Mouse (Mus musculus) lung, postnatal 4 days (tissue): Measurements from ENCODE around the gene Klrg1.

Experiments used
- DNase-seq, 2 experiments: peaks; one replicate each; pipeline ENCODE4 v3.0.0; 2021

The Klrg1 gene

DNA sequence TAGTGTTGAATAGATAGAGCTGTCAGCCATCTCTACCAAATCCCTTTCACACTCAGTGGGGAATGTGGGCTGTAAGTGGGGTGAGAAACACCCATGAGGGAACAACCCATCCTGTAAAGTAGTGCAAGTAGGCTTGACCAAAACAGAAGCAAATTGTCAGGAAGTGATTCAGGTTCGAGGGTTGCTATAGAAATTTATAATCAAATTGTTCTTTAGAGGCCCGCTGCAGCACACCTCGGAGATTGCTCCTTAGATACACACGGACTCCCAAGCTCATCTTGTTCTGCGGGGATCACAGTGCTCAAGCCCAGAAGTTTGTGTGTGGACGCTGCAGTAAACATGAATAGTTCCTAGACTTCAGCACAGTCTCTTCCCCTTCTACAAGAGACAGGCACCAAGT is at the start of gene Klrg1:
Klrg1 (minus strand) TSS at position 101 of the 400 bp plus-strand sequence.
- DNase-seq = no peak

DNA sequence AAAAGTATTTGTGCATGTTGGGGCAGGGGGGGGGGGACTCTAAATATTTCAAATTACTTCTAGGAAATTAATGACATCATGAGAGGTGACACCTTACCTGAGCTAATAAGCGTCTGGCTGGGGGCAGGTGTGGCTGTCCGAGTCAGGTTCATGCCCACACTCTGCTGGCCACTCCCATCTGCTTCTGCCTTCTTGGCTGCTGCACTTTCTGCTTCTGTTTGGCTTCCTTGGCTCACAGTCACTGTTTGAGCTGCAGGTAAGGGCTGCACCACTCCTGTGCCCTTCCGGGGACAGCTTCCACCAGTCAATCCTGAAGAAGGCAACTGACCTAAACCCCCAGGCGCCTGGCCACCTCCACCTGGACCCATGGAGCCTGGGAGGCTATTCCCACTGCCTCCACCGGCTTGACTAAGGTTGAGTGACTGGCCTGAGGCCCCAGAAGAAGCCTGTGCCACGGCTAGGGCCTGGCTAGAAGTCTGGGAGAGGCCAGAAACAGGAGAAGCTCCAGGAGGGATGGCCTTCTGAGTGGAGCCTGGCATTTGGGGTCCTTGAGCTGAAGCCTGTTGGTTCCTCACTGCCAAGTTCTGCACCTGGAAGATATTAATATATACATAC is 42.8 kb upstream of the Klrg1 start:
- no peak for DNase-seq

DNA sequence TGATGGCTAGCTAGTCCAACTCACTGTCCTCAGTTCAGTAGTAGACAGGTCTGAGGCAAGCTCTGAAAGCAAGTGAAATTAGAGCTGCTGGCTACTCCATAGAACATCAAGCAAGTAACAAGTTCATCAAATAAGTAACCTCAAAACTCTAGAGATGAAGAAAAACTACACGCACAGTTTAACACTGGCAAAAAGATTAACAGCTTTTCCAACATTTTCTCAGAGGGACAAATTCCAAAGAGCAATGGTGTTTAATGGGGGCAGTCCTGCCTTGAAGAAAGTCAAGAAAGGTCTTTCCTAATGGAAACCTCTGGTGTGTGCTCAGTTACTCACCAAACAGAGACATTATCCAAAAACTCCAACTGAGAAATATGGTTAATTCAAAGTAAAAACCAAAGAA is 36.0 kb upstream of the Klrg1 start:
- no peak for DNase-seq

DNA sequence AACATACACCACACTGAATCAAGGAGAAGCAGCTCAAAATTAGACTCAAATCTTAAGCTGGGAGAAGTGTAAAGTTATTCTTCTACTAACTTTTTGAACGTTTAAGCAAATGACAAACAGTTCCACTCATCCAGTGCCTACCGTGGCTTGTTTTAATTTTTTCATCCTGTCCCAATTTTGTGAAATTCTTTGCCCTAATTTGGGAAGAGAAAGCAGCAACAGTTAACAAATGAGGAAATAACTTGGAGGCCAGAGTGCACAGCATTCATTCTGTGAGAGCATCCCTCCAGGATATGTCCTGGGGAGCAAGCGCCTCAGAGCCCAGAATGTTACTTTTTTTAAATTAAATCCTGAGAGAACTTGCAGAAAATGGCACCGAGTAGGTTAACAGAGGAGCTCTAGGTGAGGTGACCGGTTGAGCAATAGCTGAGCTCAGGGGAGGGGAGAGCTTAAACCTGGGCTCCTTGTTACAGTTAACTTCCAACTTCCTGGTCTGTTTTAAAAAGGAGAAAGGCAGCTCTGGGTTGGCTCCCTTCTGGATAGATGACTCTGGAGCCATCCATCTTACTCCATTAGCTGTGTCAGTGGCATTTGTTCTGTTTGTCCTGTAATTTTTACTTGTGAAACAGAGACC is 27.6 kb upstream of the Klrg1 start:
- no peak for DNase-seq

DNA sequence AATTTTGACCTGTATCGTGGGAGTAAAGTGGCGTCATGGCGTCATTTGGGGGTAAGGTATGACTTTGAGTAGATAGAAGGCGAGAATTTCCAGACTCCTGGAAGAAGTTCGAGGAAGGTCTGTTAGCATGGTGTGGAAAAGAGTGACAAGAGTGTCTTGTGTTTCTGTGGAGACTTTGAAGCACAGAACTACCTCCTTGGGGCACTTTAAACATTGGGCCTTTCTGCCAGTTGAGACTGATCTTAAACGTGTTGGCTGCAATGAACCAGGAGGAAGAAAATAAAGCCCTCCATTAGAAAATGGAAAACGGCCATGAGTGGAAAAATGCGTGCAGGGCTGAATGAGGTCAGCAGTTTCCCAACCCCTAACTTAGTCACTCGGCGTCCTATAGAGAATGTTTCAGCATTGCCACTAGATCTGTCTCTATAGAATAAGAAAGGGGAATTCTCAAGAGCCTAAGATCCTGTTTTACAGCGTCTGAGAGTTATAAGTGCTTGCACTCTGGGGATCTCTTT is 26.8 kb upstream of the Klrg1 start:
- no peak for DNase-seq

DNA sequence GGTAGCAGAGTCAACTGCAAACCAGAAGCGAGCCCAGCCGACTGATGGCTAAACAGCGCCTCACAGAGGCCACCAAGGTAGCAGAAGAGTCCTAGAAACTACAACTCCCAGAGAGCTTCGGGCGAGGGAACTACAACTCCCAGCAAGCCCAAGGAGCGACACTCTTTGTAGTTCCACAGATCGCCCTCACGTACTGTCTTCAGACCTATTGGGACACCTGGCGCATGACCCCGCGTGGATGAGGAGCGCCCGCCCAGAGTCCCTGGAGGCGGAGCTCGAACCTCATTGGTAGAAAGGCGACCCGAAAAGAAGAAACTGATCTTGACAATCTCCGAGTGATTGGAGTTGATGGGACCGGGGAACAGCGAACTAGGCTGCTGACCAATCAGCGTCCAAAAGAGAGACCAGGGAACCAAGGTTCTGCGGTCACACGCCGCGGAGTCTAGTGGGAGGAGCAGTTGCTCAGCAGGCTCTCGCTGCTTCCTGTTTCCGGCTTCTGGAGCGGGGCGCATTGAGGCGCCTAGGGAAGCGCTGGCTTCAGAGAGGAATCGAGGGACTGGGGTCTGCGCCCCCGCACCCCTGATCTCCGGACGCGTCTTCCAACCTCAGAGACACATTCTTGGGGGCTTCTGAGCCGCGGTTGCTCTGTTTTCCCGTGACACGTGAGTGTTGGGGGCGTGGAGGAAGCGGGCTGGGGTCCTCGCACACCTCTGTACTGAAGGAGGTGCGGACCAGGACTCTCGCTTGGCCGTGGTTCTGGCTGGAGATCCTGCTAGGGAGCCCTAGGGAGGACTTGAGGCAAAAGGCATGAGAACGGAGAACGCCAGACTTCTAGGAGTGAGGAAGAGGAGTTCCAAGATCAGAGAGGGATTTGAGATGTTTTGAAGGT is 26.1 kb upstream of the Klrg1 start, which contains the start of gene M6pr:
M6pr (plus strand) TSS at position 216 of the 889 bp plus-strand sequence.
- peak; percentile 95 to 99 for DNase-seq

DNA sequence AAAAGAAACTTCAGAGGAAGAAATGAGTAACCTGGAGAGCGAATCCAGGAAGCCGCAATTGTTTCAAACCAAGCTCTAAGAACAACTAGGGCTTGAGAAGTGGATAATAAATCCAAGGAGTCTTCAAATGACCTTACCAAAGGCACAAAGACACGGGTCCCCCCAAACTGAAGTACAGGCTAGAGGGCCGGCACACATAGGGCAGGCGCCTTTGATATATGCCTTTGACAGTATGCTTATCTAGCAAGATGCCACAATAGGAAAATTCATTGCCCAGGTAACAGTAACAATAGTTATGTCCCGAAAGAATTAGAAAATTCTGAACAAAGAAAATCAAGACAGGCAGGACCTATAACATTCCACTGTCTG is 25.4 kb upstream of the Klrg1 start:
- DNase-seq = no peak

DNA sequence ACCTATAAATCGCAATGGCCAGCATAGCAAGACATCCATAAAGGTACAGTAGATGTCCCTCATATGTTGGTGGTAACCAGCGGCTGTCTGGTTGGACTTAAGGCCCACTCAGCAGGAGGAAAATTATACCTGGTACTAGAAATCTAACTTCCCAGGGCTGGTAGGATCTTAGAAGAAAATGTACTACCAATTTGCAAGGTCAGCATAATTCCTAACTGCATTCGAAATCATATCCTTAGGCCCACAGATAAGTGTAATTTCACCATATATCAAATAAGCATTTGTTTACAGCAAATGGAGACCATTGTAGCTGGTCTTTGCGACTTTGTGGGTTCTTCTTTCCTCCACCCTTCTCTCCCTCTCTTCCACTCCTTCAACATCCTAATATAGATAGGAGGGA is 24.0 kb upstream of the Klrg1 start:
- no peak for DNase-seq

DNA sequence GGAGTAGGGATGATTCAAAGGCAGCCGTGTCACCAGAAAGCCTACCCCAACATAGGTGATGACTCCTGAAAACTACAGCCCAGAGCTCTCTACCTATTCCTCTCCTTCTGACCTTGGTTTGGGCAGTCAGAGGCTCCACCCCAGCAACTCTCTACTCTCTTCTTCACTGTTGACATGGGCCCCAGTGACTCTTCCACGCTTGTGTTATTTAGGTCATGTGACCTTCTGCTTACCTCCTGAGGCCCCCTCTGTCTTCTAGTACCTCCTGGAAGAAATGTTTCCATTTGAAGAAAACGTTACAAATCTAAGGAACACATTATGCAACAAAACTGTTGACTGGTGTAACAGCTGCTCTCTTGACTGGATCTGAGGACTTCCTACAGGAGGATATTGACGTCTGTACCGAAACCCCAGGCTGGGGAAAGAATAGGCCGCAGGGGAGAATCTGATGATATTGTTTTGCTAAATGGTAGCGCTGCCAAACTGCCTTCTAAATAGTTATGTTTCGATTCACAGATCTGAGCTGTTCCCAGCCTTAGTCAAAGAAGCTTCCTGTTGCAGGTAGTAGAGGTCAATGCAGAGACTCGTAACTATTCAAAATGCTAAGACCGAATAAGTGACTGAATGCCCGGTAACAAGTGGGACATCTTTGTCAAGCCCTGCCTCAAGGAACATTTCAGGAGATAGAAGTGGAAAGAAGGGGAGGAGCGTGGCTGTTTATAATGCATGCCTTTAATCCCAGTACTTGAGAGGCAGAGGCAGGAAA is 22.3 kb upstream of the Klrg1 start:
- DNase-seq = no peak

DNA sequence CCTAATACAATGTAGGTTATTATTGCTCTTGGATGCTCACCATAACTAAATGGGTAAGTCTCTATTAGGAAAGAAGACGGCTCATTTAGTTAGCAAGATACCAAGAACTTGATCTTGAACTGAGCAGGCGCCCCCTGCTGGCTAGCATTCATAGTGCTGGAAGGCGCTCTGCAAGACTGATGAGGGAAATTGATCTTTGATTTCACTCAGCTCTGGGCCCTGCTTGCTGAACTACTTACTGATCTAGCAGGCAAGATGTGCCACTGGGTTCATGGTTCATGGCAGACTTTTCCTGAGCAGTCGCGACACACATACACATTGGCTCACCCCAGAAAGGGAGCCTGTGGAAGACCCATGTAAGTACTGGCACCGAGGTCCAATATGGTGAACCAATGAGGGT is 21.7 kb upstream of the Klrg1 start:
- DNase-seq = peak; percentile 63 to 78

DNA sequence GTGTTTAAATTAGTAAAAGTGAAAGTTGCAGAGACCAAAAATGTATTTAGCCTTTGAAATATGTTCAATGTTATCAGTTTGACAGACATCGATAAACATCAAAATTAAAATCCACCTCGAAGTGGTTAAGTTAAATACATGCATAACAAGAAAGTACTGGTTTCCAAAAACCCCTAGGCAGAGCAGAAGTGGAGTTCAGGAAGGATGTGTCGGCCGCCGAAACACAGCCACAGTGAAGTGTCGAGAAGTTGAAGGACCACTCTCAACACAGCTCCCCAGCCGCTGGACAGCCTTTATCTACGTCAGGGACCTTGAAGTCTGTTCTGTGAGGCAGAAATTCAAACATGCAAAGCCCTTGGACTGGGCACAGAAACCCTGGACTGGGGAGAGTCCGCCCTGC is 20.8 kb upstream of the Klrg1 start:
- no peak for DNase-seq

DNA sequence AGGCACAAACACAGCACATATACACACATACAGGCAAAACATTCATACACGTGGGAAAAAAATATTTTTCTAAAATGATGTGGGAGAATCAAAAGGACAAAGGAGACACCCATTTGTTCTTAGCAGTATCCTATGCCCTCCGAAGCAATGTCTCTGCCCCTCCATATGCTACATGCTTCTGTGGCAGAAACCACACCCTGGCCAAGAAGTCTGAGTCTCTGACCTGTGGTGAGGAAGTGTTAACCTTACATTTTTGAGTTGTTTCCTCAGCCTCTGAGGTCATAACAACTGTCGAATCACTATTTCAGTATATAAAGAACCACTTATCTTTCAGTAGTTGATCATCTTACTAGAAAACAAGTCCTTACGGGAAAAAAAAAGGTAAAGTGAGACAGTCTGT is 20.0 kb upstream of the Klrg1 start:
- no peak for DNase-seq

DNA sequence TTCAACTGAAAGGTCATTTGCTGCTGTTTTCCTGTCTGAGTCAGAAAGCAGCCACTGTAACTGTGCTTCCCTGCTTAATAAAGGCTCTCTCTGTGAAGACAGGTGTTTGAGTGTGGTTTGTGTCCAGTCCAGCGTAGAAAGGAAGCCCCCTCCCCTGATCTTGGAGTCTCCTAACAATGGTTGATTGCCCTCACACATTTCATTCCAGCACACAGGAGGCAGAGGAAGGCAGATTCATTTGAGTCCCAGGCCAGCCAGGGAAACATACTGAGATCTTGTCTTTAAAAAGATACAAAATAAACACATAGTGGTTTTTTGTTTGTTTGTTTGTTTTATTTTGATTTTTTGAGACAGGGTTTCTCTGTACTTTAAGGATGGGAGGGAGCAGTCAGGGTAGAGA is 19.4 kb upstream of the Klrg1 start:
- DNase-seq = no peak

DNA sequence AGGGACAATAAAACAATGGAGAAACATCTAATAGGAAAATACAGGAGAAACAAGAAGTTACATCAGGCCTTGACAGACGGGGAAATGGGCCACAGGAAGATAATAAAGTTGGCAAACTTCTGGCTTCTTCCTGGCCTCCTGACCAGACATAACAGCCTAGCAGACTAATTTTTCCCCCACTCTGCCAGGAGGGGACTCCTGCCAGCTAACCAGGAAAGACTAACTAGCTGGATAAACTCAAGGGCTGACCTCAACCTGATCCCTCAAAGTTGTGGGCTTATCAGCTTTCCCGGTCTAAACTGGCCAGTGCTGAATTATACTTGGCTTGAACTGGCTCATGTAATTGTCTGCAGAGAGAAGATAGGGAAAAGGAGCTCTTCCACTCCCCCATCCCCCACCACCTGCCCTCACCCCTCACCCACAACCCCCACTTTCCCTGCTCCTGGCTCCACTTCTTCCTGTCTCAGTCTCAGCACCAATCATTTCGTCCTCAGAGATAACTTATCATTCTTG is 17.0 kb upstream of the Klrg1 start:
- DNase-seq = no peak

DNA sequence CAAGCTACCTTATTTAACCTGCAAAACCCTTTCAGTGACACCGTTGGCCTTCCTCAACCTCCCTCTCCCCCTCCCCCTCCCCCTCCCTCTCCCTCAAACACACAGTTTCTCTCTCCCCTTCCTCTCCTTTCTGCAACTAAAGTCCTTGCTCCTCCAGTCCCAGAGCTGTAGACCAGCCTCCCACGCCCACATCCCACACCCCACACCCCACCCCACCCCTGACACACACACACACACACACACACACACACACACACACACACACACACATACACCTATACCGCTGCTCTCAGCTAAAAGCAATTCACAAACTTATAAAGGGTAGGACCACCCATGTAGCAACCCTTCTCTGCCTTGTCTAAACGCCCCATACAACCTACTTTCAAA is 15.5 kb upstream of the Klrg1 start:
- DNase-seq = no peak

DNA sequence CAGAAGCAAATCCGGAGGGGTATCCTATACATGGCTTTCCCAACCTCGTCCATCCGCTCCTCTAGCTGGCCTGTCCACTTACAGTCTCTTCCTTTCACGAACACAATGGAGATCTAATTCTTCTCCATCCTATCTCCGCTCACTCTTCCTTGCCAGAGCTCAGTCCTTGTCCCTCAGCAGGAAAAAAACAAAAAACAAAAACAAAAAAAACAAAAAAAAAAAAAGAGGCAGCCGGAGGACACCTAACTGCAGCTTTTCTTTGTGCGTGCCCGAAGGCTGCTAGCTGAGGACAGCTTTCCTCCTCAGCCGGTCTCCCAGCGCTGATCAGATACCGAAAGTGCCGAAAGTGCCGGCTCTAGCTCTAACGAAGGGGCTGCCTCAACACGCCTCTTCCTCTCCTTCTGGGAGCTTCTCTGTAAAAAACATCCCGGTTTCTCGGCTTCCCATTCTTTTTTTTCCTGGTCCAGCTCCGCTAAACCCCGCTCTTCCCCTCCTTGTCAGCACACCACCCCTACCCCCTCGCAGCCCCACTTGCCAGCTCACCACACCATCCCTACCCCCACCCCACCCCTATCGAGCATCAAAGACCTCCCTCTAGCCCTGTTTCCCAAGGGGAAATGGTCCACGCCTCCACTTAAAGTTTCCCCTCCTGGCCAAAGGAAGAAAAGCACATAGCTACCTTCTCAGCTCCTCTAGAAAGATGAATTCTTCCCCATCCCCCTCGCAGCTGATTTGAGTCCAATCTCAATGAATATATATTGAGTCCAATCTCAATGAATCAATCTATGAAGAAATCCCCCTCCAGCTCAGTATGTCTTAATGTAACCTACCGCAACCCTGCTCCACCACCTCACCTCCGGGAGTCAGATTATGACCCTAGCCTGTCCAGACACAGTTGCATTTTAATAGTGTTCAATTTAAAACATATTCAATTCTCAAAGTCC is 14.9 kb upstream of the Klrg1 start:
- peak in 1 of 2 experiments; percentile 10 for DNase-seq

DNA sequence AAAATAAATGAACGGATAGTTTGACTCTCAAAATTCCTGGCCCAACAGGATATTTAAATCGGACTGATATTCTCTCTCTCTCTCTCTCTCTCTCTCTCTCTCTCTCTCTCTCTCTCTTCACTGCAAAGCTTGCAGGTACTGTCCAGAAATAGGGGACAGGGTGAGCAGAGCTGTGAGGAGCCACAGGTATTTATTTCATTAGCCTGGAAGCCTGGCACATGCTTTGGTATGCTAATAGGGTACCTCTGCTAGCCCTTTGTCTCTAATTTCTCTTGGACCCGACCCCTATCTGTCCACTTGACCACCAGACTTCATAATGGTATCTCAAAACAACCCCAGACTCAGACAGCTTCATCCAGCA is 14.2 kb upstream of the Klrg1 start:
- no peak for DNase-seq

DNA sequence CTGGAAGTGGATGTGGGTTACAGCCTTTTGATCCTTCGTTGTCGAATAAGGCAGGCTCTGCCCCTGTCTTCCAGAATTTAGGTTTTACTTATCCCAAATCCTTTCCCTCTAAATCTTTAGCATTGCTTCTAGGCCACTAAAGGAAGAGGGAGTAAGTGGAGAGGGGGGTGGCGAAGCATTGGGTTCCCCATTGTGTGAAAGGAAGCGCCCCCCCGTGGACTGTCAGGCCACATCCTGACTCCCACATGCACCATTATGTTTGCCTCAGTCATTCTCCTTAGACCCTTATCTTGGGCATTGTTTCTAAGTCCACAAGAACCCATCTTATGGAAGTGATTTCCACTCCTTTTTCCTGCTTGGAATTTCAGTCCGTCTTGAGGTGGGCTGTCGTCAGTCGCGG is 12.6 kb upstream of the Klrg1 start:
- DNase-seq = no peak

DNA sequence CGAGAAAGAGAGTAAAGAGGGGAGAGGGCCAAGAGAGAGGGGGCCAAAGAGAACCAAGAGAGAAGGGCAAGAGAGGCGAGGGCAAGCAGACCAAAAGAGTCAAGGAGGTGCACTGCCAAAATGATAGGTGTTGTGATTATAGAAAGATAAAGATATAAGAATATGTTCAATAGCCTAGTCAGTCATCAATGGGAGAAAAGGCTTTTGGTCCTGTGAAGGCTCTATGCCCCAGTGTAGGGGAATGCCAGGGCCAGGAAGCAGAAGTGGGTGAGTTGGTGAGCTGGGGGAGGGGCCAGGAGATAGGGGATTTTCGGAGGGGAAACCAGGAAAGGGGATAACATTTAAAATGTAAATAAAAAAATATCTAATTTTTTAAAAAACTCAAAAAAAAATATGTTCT is 11.6 kb upstream of the Klrg1 start:
- DNase-seq = no peak

DNA sequence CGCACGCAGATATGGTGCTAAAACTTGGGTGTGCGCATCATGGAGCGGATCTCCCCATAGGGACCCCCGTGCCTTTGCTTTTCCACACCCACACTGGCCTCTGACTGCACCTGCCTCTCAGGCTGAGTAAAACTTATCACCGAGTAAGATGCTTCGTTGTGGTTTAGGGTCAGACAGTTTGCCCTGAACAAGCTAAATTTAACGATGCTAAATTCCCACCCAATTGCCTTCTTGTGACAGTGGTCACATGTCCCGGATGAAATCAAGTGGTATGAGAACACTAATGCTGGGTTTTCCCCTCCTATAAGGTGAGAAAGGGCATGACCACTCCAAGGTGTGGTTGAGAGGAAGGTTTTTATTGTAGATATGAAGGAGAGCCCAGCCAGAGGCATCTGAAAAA is 11.1 kb upstream of the Klrg1 start:
- DNase-seq = no peak

DNA sequence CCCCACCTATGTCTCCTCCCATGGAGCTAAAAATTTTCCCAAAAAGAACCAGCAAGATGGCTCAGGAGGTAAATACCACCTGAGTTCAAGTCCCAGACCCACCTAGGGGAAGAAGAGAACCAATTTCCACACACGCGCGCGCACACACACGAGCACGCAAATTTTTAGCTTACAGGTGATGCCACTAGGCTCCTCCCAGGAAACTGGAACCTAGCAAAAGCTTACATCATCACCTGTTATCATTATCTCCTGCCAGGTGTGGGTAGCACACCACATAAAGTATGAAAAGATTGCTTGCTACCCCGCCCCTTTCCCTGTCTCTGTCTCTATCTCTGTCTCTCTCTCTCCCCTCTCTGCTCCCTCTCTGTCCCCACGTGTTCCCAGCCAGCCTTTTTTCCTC is 10.4 kb upstream of the Klrg1 start:
- DNase-seq = no peak

DNA sequence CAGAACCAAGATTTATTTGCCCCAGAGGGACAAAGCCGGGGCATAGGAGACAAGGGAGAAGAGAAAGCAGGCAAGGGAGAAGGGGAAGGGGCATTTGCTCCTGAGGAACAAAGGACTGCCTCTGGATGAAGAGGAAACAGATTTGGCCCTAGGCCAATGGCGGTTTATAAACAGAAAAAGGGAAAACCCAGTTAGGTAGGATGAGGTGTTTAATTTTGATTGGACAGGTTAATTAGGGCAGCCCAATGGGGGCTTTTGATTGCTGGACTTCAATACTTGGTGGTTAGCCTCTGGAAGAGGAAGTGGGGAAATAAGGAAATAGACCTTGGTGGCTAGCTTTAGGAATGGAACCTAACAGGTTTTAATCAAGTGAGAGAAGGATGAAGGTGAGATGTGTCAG is 9.5 kb upstream of the Klrg1 start:
- no peak for DNase-seq
